Comparison of ENCODE assay signal across 9 mouse cellular contexts in the genomic region with DNA sequence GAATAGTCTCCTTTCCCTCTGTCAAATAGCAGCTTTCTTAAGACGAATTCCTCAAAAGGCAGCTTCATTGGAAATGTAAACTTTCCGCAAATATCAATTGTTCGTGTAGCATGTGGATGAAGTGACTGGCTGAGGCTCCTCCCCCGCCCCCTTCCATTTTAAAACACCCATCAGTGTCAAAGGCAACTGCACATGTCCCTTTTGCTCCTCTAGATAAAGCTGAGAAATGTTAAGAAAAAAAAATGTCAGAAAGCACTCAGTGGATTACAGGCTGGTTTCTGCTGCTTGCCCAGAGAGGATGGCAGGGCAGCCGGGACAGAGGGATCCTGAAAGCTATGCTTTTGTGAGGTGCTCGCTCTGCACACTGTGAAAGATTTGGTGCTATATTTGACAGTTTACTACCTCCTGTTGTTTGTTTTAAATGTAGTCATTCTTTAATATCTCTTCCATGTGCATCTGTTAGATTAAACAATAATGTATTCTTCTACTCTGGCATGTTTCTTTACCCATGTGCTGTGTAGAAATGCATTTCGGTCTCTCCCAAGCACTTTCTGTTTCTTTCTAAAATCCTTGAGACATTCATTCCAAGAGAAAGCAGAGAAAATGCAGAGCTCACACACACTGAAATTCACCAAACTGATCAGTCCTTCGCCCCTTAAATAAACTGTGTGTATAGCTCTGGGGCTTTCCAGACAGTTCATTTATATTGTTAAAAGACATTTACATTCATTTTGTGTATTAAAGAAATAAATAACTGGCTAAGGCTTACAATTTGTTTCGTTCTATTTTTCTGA.
A peak's percentile ranks its signal among the peaks of the same experiment; 100 is the strongest.
DNase-seq lines count a peak whose midpoint lies in the region; ATAC-seq lines count a peak whose summit lies in the region.
"Had no signal": no experiment of that assay in that cellular context is flagged by ENCODE, and none has a peak within 500 bp of the region (broad histone marks: within the 10 kb centered on the region; RNA-seq: fewer than 3 reads in every experiment).

No protein-coding gene starts in this region.

- ATAC-seq in forebrain, embryonic 16.5 days = no peak
- no peak for ATAC-seq in forebrain, embryonic 11.5 days (replicated peaks; ENCODE audit: low FRiP score)
- 0 out of 2 replicates have a peak, but pooled peaks have one; percentile 39 for ATAC-seq in midbrain, embryonic 11.5 days (ENCODE audit: low FRiP score)
- ATAC-seq in liver, embryonic 13.5 days (ENCODE audit: low read depth) = no peak
- ATAC-seq in forebrain, embryonic 15.5 days (replicated peaks) = no peak

- peaks cover 28% of the 10 kb centered on the region for H3K4me1 ChIP-seq in forebrain, embryonic 16.5 days (replicated peaks; ENCODE audit: control insufficient read depth, insufficient read depth, low read length)
- peaks cover 2% of the 10 kb centered on the region; the same call in 1 of the 2 replicates for H3K4me1 ChIP-seq in forebrain, embryonic 11.5 days (replicated peaks; ENCODE audit: control insufficient read depth, insufficient read depth, low read length)
- H3K4me1 ChIP-seq in midbrain, embryonic 11.5 days (ENCODE audit: control insufficient read depth, insufficient read depth, low read length) = peaks cover 16% of the 10 kb centered on the region
- H3K4me1 ChIP-seq in midbrain, embryonic 10.5 days = peaks cover 59% of the 10 kb centered on the region
- H3K4me1 ChIP-seq in liver, embryonic 13.5 days (replicated peaks) = peaks cover 30% of the 10 kb centered on the region
- peaks cover 52% of the 10 kb centered on the region for H3K4me1 ChIP-seq in forebrain, embryonic 15.5 days

- WGBS in forebrain, embryonic 16.5 days = 33% methylated on average over 9 of the region's 9 CpGs
- WGBS in forebrain, embryonic 11.5 days = 46% methylated on average over 9 of the region's 9 CpGs
- WGBS in midbrain, embryonic 11.5 days = 43% methylated on average over 9 of the region's 9 CpGs
- 57% methylated on average over 9 of the region's 9 CpGs for WGBS in midbrain, embryonic 10.5 days
- WGBS in liver, embryonic 13.5 days (ENCODE audit: insufficient replicate concordance) = 50% methylated on average over 9 of the region's 9 CpGs
- 36% methylated on average over 9 of the region's 9 CpGs for WGBS in forebrain, embryonic 15.5 days

- H3K27me3 ChIP-seq in forebrain, embryonic 16.5 days (replicated peaks; ENCODE audit: control insufficient read depth, insufficient read depth, low read length) = no peaks in the 10 kb centered on the region
- peaks cover 2% of the 10 kb centered on the region; the same call in 1 of the 2 replicates for H3K27me3 ChIP-seq in forebrain, embryonic 11.5 days (ENCODE audit: control insufficient read depth, insufficient read depth, low read length)
- H3K27me3 ChIP-seq in midbrain, embryonic 11.5 days (ENCODE audit: control insufficient read depth, insufficient read depth, low read length) = no peaks in the 10 kb centered on the region
- peaks cover 18% of the 10 kb centered on the region for H3K27me3 ChIP-seq in midbrain, embryonic 10.5 days (ENCODE audit: low read depth, poor library complexity, severe bottlenecking)
- no peaks in the 10 kb centered on the region for H3K27me3 ChIP-seq in liver, embryonic 13.5 days
- H3K27me3 ChIP-seq in forebrain, embryonic 15.5 days = peaks cover 9% of the 10 kb centered on the region; the same call in 1 of the 2 replicates

- DNase-seq in forebrain, embryonic 11.5 days (ENCODE audit: low spot score) = no peak
- DNase-seq in midbrain, embryonic 11.5 days (ENCODE audit: low spot score, missing footprints) = no peak
- no peak for DNase-seq in midbrain, embryonic 10.5 days (ENCODE audit: low spot score)
- DNase-seq in liver, embryonic 13.5 days = no peak
- no peak for DNase-seq in thymus, postnatal 36 days
- no peak for DNase-seq in gastrocnemius, postnatal 4 days (ENCODE audit: low spot score in 2 of 2)

- no peak overlapping the region for H3K9ac ChIP-seq in forebrain, embryonic 16.5 days (replicated peaks; ENCODE audit: low read depth, low read length)
- no peak overlapping the region for H3K9ac ChIP-seq in forebrain, embryonic 11.5 days (ENCODE audit: low read length)
- H3K9ac ChIP-seq in midbrain, embryonic 11.5 days (ENCODE audit: low read length) = no peak overlapping the region
- H3K9ac ChIP-seq in liver, embryonic 13.5 days = no peak overlapping the region
- no peak overlapping the region for H3K9ac ChIP-seq in forebrain, embryonic 15.5 days (replicated peaks)
- H3K9ac ChIP-seq: limb, embryonic 13.5 days had no signal

- peak overlapping the region; percentile 19 for H3K4me2 ChIP-seq in forebrain, embryonic 16.5 days (ENCODE audit: low read length)
- no peak overlapping the region for H3K4me2 ChIP-seq in forebrain, embryonic 11.5 days (ENCODE audit: low read depth, low read length, severe bottlenecking)
- H3K4me2 ChIP-seq in midbrain, embryonic 11.5 days = no peak overlapping the region; the same call in 1 of the 2 replicates
- peak overlapping the region; percentile 51 for H3K4me2 ChIP-seq in liver, embryonic 13.5 days
- H3K4me2 ChIP-seq in forebrain, embryonic 15.5 days (replicated peaks) = no peak overlapping the region; the same call in 1 of the 2 replicates
- H3K4me2 ChIP-seq: limb, embryonic 13.5 days had no signal

- no peak overlapping the region for H3K4me3 ChIP-seq in forebrain, embryonic 16.5 days (replicated peaks; ENCODE audit: low read length)
- no peak overlapping the region for H3K4me3 ChIP-seq in forebrain, embryonic 11.5 days (ENCODE audit: low read depth, low read length)
- no peak overlapping the region for H3K4me3 ChIP-seq in midbrain, embryonic 11.5 days (ENCODE audit: low read depth, low read length)
- H3K4me3 ChIP-seq in midbrain, embryonic 10.5 days = no peak overlapping the region
- no peak overlapping the region for H3K4me3 ChIP-seq in liver, embryonic 13.5 days (replicated peaks)
- H3K4me3 ChIP-seq in forebrain, embryonic 15.5 days = no peak overlapping the region
- H3K4me3 ChIP-seq: limb, embryonic 13.5 days had no signal

- no peaks in the 10 kb centered on the region for H3K36me3 ChIP-seq in forebrain, embryonic 16.5 days (ENCODE audit: control insufficient read depth, insufficient read depth)
- H3K36me3 ChIP-seq in forebrain, embryonic 11.5 days (ENCODE audit: control insufficient read depth, insufficient read depth, low read length) = no peaks in the 10 kb centered on the region
- no peaks in the 10 kb centered on the region for H3K36me3 ChIP-seq in midbrain, embryonic 11.5 days (ENCODE audit: control insufficient read depth, insufficient read depth, low read length)
- H3K36me3 ChIP-seq in midbrain, embryonic 10.5 days = no peaks in the 10 kb centered on the region
- H3K36me3 ChIP-seq in liver, embryonic 13.5 days = no peaks in the 10 kb centered on the region
- H3K36me3 ChIP-seq in forebrain, embryonic 15.5 days = no peaks in the 10 kb centered on the region
- H3K36me3 ChIP-seq: limb, embryonic 13.5 days had no signal

- H3K9me3 ChIP-seq in forebrain, embryonic 16.5 days (ENCODE audit: control insufficient read depth, low read length) = no peaks in the 10 kb centered on the region
- H3K9me3 ChIP-seq in forebrain, embryonic 11.5 days (ENCODE audit: control insufficient read depth, low read length) = no peaks in the 10 kb centered on the region
- no peaks in the 10 kb centered on the region for H3K9me3 ChIP-seq in midbrain, embryonic 11.5 days (ENCODE audit: control insufficient read depth, low read length)
- H3K9me3 ChIP-seq in midbrain, embryonic 10.5 days (replicated peaks) = no peaks in the 10 kb centered on the region
- H3K9me3 ChIP-seq in liver, embryonic 13.5 days (replicated peaks) = no peaks in the 10 kb centered on the region
- H3K9me3 ChIP-seq in forebrain, embryonic 15.5 days = no peaks in the 10 kb centered on the region
- H3K9me3 ChIP-seq: limb, embryonic 13.5 days had no signal

- H3K27ac ChIP-seq in forebrain, embryonic 16.5 days (ENCODE audit: low read length) = no peak overlapping the region
- H3K27ac ChIP-seq in forebrain, embryonic 11.5 days (ENCODE audit: low read depth, low read length) = no peak overlapping the region
- H3K27ac ChIP-seq in midbrain, embryonic 11.5 days (ENCODE audit: low read depth, low read length) = no peak overlapping the region
- H3K27ac ChIP-seq in midbrain, embryonic 10.5 days (replicated peaks) = no peak overlapping the region
- no peak overlapping the region for H3K27ac ChIP-seq in liver, embryonic 13.5 days
- no peak overlapping the region for H3K27ac ChIP-seq in forebrain, embryonic 15.5 days (replicated peaks)
- H3K27ac ChIP-seq: limb, embryonic 13.5 days had no signal

Comparison
In these comparisons a context has a peak if more than half of its experiments do, and no peak if none do; other contexts are left out.
1. H3K4me2 ChIP-seq: peak in forebrain, embryonic 16.5 days (single experiment) and liver, embryonic 13.5 days (single experiment); none in forebrain, embryonic 11.5 days (single experiment), midbrain, embryonic 11.5 days (single experiment) and forebrain, embryonic 15.5 days (single experiment).